9 mouse cellular contexts compared by ENCODE assay signal in the genomic region with DNA sequence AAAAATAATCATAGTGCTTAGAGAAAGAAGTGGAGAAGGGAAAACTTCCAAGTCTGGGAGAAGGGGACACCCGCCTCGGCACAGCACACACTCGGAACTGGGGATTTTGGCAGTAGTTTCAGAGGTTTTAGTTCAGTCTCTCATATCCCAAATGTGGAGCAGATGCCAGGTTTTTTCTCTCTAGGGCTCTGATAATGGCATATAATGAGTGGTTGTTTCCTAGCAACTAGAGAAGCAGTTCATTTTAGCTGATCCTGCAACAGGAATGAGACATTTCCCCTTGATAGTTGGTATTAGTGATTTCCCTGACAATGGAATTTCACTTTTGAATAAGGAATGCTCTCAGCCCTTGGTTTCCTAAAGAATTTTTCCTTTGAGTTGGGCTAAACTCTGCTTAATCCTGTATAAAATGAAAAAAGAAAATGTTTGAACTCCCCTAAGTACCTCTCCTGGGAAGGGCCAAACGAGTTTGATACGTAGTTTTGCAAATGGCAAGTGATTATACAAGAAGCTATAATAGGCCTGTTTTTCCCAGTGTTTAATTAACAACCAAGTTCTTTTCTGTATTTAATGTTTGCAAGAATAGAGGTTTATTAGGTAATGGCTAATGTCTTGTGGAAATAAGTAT.
DNase-seq lines count a peak whose midpoint lies in the region; ATAC-seq lines count a peak whose summit lies in the region.
"Had no signal": no experiment of that assay in that cellular context is flagged by ENCODE, and none has a peak within 500 bp of the region (broad histone marks: within the 10 kb centered on the region; RNA-seq: fewer than 3 reads in every experiment).

No protein-coding gene starts in this region.

- WGBS in limb, embryonic 12.5 days: 35% methylated on average over 5 of the region's 5 CpGs
- whole genome bisulfite sequencing in limb, embryonic 10.5 days: 82% methylated on average over 5 of the region's 5 CpGs
- WGBS in forebrain, embryonic 16.5 days: 9% methylated on average over 5 of the region's 5 CpGs
- WGBS in midbrain, embryonic 14.5 days: 8% methylated on average over 5 of the region's 5 CpGs

- peak overlapping the region; percentile 67; the same call in 1 of the 2 replicates for H3K27ac ChIP-seq in limb, embryonic 12.5 days
- H3K27ac ChIP-seq in limb, embryonic 10.5 days: no peak overlapping the region
- H3K27ac ChIP-seq in forebrain, embryonic 16.5 days (ENCODE audit: low read length): peak overlapping the region; percentile 53; the same call in 1 of the 2 replicates
- 0 out of 2 replicates have a peak overlapping the region, but pooled peaks have one; percentile 14 for H3K27ac ChIP-seq in midbrain, embryonic 14.5 days (replicated peaks; ENCODE audit: low read depth, low read length)
- H3K27ac ChIP-seq: stomach, embryonic 15.5 days had no signal

- ATAC-seq in limb, embryonic 12.5 days (ENCODE audit: insufficient number of reproducible peaks, insufficient read depth, low FRiP score, low TSS enrichment, low read depth): no peak
- peak; percentile 94 for ATAC-seq in forebrain, embryonic 16.5 days
- peak; percentile 34; the same call in 1 of the 2 replicates for ATAC-seq in midbrain, embryonic 14.5 days (ENCODE audit: low FRiP score, low TSS enrichment)
- ATAC-seq in erythroid progenitor cell, adult 5-6 weeks (replicated peaks; ENCODE audit: low FRiP score, poor library complexity, severe bottlenecking): no peak

- no peaks in the 10 kb centered on the region for H3K9me3 ChIP-seq in limb, embryonic 12.5 days
- H3K9me3 ChIP-seq in limb, embryonic 10.5 days (replicated peaks): no peaks in the 10 kb centered on the region
- H3K9me3 ChIP-seq in forebrain, embryonic 16.5 days (ENCODE audit: control insufficient read depth, low read length): no peaks in the 10 kb centered on the region
- H3K9me3 ChIP-seq in midbrain, embryonic 14.5 days (ENCODE audit: control insufficient read depth, low read length): no peaks in the 10 kb centered on the region
- H3K9me3 ChIP-seq: stomach, embryonic 15.5 days had no signal

- H3K4me3 ChIP-seq in limb, embryonic 12.5 days (replicated peaks): no peak overlapping the region
- no peak overlapping the region for H3K4me3 ChIP-seq in limb, embryonic 10.5 days
- no peak overlapping the region for H3K4me3 ChIP-seq in forebrain, embryonic 16.5 days (replicated peaks; ENCODE audit: low read length)
- no peak overlapping the region for H3K4me3 ChIP-seq in midbrain, embryonic 14.5 days (replicated peaks; ENCODE audit: low read depth, low read length)
- H3K4me3 ChIP-seq: stomach, embryonic 15.5 days had no signal

- no peaks in the 10 kb centered on the region for H3K36me3 ChIP-seq in limb, embryonic 12.5 days
- H3K36me3 ChIP-seq in limb, embryonic 10.5 days: no peaks in the 10 kb centered on the region
- no peaks in the 10 kb centered on the region for H3K36me3 ChIP-seq in forebrain, embryonic 16.5 days (ENCODE audit: control insufficient read depth, insufficient read depth)
- H3K36me3 ChIP-seq in midbrain, embryonic 14.5 days (ENCODE audit: control insufficient read depth, insufficient read depth, low read length): no peaks in the 10 kb centered on the region
- H3K36me3 ChIP-seq: stomach, embryonic 15.5 days had no signal

- no peak overlapping the region for H3K9ac ChIP-seq in limb, embryonic 12.5 days (replicated peaks)
- no peak overlapping the region for H3K9ac ChIP-seq in forebrain, embryonic 16.5 days (replicated peaks; ENCODE audit: low read depth, low read length)
- H3K9ac ChIP-seq in midbrain, embryonic 14.5 days (replicated peaks; ENCODE audit: low read length): no peak overlapping the region
- H3K9ac ChIP-seq: stomach, embryonic 15.5 days had no signal

- H3K4me1 ChIP-seq in limb, embryonic 12.5 days (replicated peaks): peaks cover 11% of the 10 kb centered on the region
- peaks cover 13% of the 10 kb centered on the region for H3K4me1 ChIP-seq in limb, embryonic 10.5 days
- H3K4me1 ChIP-seq in forebrain, embryonic 16.5 days (replicated peaks; ENCODE audit: control insufficient read depth, insufficient read depth, low read length): peaks cover 12% of the 10 kb centered on the region
- H3K4me1 ChIP-seq in midbrain, embryonic 14.5 days (ENCODE audit: control insufficient read depth, insufficient read depth, low read length): peaks cover 10% of the 10 kb centered on the region
- H3K4me1 ChIP-seq: stomach, embryonic 15.5 days had no signal

- no peak for DNase-seq in limb, embryonic 10.5 days (ENCODE audit: low spot score)
- DNase-seq in embryo, embryonic 11 days: peak; percentile 49
- DNase-seq in midbrain, embryonic 14.5 days: peak; percentile 78
- DNase-seq in natural killer cell, adult 2 months (ENCODE audit: low spot score in 2 of 2): no peak
- DNase-seq: liver had no signal

- H3K4me2 ChIP-seq in limb, embryonic 12.5 days: no peak overlapping the region
- H3K4me2 ChIP-seq in forebrain, embryonic 16.5 days (ENCODE audit: low read length): no peak overlapping the region; the same call in 1 of the 2 replicates
- H3K4me2 ChIP-seq in midbrain, embryonic 14.5 days (ENCODE audit: low read length): no peak overlapping the region
- H3K4me2 ChIP-seq: stomach, embryonic 15.5 days had no signal

- no peaks in the 10 kb centered on the region for H3K27me3 ChIP-seq in limb, embryonic 12.5 days
- no peaks in the 10 kb centered on the region for H3K27me3 ChIP-seq in limb, embryonic 10.5 days (ENCODE audit: low read depth, poor library complexity, severe bottlenecking)
- H3K27me3 ChIP-seq in forebrain, embryonic 16.5 days (replicated peaks; ENCODE audit: control insufficient read depth, insufficient read depth, low read length): no peaks in the 10 kb centered on the region
- H3K27me3 ChIP-seq in midbrain, embryonic 14.5 days (ENCODE audit: control insufficient read depth, insufficient read depth, low read length): no peaks in the 10 kb centered on the region
- H3K27me3 ChIP-seq: stomach, embryonic 15.5 days had no signal

Comparison
In these comparisons a context has a peak if more than half of its experiments do, and no peak if none do; other contexts are left out.
1. ATAC-seq: peak in forebrain, embryonic 16.5 days (single experiment) and midbrain, embryonic 14.5 days (single experiment); none in limb, embryonic 12.5 days (single experiment) and erythroid progenitor cell, adult 5-6 weeks (single experiment).
2. DNase-seq: peak in embryo, embryonic 11 days (single experiment) and midbrain, embryonic 14.5 days (single experiment); none in limb, embryonic 10.5 days (single experiment) and natural killer cell, adult 2 months (0 of 2).